Mouse (Mus musculus) c-Kit-positive CD71-positive TER-119-negative erythroid progenitor cells, embryonic 14.5 days (primary cell): ENCODE measurements at regions not wholly inside any gene's neighbourhood (a gene's known extent, or its start where the extent isn't known, plus 50 kb on each side); places are given as distances from the start of the nearest gene placed in this dataset.

ENCODE experiments used
- DNase-seq: peaks from one replicate; pipeline ENCODE4 v3.0.0-alpha.2; 2013; ENCODE audit warnings: low read depth

DNA sequence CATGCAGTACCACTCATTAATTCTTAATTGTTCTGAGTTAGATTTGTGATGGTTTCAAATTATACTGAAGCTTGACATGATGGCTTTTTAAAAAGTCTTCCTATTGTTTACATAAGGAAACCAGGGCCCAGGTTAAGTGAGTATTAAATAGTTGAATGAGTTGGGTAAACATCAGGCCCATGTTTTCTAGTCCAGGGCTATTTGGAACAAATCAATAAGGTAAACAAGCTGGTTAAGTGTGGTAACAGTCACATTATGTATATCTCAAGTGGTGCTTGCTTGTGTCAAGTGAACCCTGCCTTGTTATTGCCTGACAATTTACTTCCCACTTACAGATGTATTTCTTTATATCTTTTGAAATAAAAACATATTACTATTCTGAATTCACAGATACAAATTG is 144.7 kb upstream of the Ubash3b start:
- no peak for DNase-seq

DNA sequence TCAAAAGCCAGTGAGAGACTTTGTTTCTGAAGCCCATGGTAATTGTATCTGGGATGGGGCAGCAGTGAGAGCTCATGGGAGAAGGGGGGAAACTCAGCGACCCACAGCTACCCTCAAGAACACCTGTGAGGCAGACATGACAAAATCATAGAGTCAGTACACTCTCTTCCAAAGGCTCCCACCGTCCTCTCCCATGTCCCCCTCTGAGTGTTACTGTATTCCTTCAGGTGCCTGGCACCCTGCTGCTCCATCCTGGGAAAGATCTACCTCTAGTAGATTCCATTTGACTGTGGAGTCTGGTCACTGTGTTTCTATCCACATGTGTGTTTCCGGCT is 142.0 kb upstream of the Ubash3b start:
- DNase-seq: no peak

- DNase-seq: no peak
Observed at GRCm38 (mm10) chr9:41302809-41303493, 141.5 kb upstream of the Ubash3b start.

GRCm38 (mm10) chr9:41286145-41286468 is 124.6 kb upstream of the Ubash3b start:
- DNase-seq: no peak

- no peak for DNase-seq
Observed at GRCm38 (mm10) chr9:41285266-41286144, 124.0 kb upstream of the Ubash3b start.

DNA sequence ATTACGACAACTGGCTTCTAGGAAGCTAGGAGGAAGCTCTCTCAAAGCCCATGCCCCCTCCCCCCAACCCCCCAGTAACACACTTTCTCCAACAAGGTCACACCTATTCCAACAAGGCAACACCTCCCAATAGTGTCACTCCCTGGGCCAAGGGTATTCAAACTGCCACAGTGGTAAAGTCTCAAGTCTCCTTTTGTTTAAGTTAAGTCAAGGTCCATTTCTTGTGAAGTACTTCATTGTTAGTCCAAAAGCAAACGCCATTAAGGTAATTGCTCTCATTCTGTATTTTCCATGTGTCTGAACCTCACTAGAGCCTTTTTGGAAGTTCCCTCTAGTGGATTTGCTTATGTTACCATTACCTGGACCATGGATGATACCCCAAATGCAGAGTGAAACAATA is 116.2 kb upstream of the Ubash3b start:
- no peak for DNase-seq

DNA sequence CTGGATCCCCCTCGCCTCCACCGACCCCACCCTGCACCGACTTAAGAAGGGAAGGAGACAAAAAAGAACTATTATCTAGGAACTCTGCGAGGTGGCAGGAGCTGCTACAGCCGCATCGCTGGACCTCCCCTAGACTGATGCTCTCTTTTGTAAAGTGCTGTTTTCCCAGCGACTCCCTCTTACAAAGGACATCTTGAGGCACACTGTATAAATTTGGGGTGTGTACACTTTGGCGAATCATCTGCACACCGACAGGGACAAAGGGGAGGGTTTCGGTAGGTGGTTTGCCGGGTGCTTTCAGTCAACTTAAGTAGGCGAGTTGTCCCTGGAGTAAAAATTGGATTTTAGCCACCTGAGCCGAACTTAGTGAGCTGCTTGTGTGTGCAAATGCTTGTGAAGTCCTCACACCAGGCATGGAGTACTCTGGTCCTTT is 112.4 kb upstream of the Ubash3b start:
- DNase-seq: no peak

DNA sequence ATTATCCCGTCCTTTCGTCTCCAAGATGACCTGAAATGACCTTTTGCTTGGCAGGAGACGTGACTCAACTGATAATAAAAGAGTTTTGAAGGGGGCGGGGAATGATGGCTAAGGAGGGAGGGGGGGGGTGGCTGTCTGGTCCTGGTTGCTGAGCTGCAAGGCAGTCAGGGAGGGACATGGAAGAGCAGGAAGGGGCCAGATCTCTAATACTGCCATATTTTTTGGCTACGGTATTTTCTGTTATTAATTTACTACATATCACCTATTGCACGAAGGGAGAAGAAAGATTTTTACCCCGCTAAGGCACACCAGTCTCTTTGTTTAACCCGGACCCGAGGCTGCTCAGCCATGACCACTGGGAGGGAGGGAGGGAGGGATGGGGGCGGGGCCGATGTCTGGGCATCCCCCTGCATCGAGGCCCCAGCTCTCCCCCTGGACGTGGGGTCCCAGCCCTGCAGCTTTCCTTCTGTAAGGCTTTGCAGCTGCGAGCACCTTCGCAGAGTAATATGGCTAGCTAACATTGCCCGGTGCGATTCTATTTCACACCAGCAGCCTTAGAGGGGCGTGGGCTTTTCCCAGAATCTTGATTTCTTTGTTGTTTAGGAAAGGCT is 111.8 kb upstream of the Ubash3b start:
- no peak for DNase-seq

- no peak for DNase-seq
Observed at GRCm38 (mm10) chr9:41272596-41272995, 111.1 kb upstream of the Ubash3b start.

DNA sequence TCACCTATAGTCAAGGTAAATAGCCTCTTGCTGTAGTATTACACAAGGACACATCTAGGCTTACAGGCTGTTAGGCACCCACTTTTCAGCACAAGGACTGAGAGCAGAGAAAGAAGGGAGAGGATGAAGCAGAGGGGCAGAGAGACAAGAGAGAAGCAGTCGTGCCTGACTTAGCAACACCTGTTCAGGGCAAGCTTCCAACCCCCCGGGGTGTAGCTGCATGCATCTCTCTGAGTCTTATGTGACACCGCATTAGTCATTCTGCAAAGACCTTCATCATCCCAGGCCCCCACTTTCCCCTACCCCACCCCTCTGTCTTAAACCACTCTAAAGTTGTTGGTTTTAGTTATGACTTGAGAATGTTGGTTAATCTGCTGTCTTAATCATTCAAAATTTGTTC is 106.6 kb upstream of the Ubash3b start:
- DNase-seq: no peak

GRCm38 (mm10) chr9:41264485-41264884 is 103.0 kb upstream of the Ubash3b start:
- DNase-seq: no peak

- DNase-seq: no peak
Observed at GRCm38 (mm10) chr9:41257244-41257643, 95.7 kb upstream of the Ubash3b start.

DNA sequence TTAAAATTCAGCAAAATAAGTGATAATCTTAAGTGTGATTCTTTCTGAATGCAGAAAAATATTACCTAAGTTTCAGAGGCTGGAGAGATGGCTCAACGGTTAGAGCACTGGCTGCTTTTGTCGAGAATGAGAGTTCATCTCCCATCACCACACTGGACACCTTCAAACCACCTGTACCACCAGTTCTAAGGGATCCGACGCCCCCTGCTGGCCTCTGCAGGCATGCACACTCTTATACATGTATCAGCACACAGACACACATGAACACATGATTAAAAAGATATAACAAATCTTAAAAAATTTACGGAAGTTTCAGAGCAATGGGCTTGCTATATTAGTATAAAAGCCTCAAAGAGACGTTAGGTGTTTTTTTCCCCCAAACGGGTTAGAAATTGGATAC is 80.9 kb upstream of the Ubash3b start:
- no peak for DNase-seq

DNA sequence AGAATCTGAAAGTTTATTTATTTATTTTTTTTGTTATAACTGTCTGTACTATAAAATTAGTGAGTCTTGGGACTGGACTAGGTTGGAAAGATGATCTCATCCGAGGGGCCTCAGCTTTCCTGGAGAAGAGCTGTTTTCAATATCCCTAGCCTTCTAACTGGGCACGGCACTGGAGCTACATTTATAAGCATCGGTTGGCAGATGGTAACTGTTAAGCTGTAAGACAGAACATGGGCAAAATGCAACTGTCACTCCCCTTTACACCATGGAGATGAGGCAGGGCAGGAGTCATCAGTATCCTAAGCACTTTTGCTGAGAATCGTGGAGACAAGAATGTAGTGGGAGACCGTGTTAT is 77.6 kb upstream of the Ubash3b start:
- DNase-seq: no peak

GRCm38 (mm10) chr9:41238395-41239096 is 77.0 kb upstream of the Ubash3b start:
- no peak for DNase-seq

DNA sequence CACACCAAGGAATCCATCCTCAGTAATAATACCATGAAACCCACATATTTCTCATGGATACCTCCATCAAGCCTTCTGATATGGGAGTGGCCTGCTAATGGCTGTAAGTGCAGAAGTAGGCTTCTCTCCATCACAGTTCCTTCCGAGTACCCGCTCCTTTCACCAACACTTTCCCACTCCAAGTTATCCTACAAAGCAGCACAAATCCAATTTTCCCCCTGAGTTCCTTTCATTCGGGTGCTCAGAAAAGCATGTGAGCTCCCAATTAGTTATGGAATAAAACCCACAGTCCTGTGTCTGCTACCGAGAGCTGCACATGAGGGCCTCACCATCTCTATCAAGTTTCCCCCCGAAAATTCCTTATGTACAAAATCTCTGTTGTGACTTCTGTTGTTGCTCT is 75.8 kb upstream of the Ubash3b start:
- no peak for DNase-seq

DNA sequence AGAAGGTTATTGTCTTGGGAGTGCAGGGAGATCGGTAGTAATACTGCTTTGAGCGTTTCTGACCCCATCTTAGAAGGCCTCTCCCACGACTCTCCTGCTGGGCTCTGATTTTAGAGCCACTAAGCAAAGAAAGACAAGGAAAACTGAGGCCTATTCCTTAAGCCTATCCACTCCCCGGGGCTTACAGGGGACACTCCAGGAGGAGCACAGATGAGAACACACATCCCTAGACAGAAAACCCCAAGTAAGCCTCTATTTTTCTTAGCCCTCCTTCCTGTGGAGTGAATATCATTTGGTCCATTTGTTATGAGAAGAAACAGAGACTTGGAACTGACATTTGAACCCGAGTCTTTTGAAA is 67.7 kb upstream of the Ubash3b start:
- DNase-seq: no peak

- peak; percentile 49 for DNase-seq
Observed at GRCm38 (mm10) chr9:41228425-41229224, 67.1 kb upstream of the Ubash3b start.

DNA sequence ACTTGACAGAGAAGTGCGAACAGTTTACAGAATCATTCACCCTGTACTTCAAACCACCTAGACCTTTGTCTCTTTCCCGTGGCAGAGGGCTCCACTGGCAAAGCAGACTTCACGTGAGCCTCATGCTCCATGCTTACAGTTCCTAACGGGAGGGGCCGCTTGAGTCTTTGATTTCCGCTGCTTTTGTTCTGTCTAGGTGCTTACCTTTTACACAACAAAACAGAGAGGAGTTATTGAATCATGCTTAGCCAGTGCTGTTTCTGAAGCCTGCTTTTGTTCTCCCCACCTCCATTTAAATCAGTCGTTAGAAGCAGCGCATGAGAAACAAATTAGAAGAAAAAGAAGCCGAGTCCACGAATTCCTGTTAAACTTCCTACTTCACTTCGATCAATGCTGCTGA is 61.9 kb upstream of the Ubash3b start:
- no peak for DNase-seq

GRCm38 (mm10) chr9:41222346-41223015 is 61.0 kb upstream of the Ubash3b start:
- DNase-seq: no peak

- no peak for DNase-seq
Observed at GRCm38 (mm10) chr9:41221110-41221790, 59.8 kb upstream of the Ubash3b start.
